Comparison of ENCODE assay signal across 39 mouse cellular contexts in genomic region chr19:39886699-39887098, GRCm38 (mm10). TPM values are rescaled to one million over a fixed set of nuclear protein-coding genes. Genes with fewer than 3 reads are reported as not detected.
"Had no signal": no experiment of that assay in that cellular context is flagged by ENCODE, and none has a peak within 500 bp of the region (broad histone marks: within the 10 kb centered on the region; RNA-seq: fewer than 3 reads in every experiment).

Cyp2c69 (minus strand) TSS chr19:39886799.

RNA-seq across cellular contexts. Expression of gene Cyp2c69, which starts in this region (rescaled TPM):
- total RNA-seq: heart, postnatal 10 days; heart, postnatal 14 days; heart, postnatal 25 days; heart, postnatal 36 days; heart, postnatal 4 days; hematopoietic stem cell, adult 5-6 weeks; hindbrain, postnatal 0 days; layer of hippocampus, adult 18-20 months; layer of hippocampus, adult 2 months; layer of hippocampus, adult 8-10 months; layer of hippocampus, postnatal 10 days; layer of hippocampus, postnatal 14 days; layer of hippocampus, postnatal 25 days; layer of hippocampus, postnatal 36 days; left cerebral cortex, adult 18-20 months had no signal
- polyA plus RNA-seq: heart, embryonic 10.5 days; heart, embryonic 11.5 days; heart, embryonic 12.5 days; heart, embryonic 13.5 days; heart, embryonic 14.5 days; heart, embryonic 15.5 days; heart, embryonic 16.5 days; heart, postnatal 0 days; hindbrain, embryonic 10.5 days; hindbrain, embryonic 11.5 days; hindbrain, embryonic 12.5 days; hindbrain, embryonic 13.5 days; hindbrain, embryonic 14.5 days; hindbrain, embryonic 15.5 days; hindbrain, embryonic 16.5 days; hindbrain, postnatal 0 days; inflammation-experienced regulatory T-cells, adult 6 months; intestine, embryonic 14.5 days; intestine, embryonic 15.5 days; intestine, embryonic 16.5 days; intestine, postnatal 0 days; kidney, embryonic 14.5 days; kidney, embryonic 15.5 days; kidney, embryonic 16.5 days; kidney, postnatal 0 days had no signal
